Mouse (Mus musculus) forebrain, embryonic 14.5 days (tissue): ENCODE measurements at regions not wholly inside any gene's neighbourhood (a gene's known extent, or its start where the extent isn't known, plus 50 kb on each side); places are given as distances from the start of the nearest gene placed in this dataset.

Experiments
- ATAC-seq: fragments of 200-750 bp; cut with Nextera tagmentation; 2 replicates; pipeline ENCODE4 v1.8.0; 2017; ENCODE audit warnings: mild to moderate bottlenecking, moderate library complexity
- DNase-seq: peaks from one replicate; pipeline ENCODE4 v3.0.0-alpha.2; 2015; ENCODE audit warnings: low spot score
- H3K27ac ChIP-seq: fragments of 300-500 bp; sonication (generic); 2 replicates; pipeline ENCODE4 v1.5.1; 2014; ENCODE audit warnings: low read depth, mild to moderate bottlenecking, control low read depth, low read length, moderate library complexity
- H3K27me3 ChIP-seq: fragments of 300-500 bp; sonication (generic); replicated peaks from 2 replicates; pipeline ENCODE4 v1.6.1; 2014; ENCODE audit warnings: low read length, control low read depth, mixed read lengths; ENCODE audit not compliant: control insufficient read depth, insufficient read depth
- H3K36me3 ChIP-seq: fragments of 300-500 bp; sonication (generic); 2 replicates; pipeline ENCODE4 v1.6.1; 2014; ENCODE audit warnings: low read length, control low read depth; ENCODE audit not compliant: control insufficient read depth, insufficient read depth
- H3K4me1 ChIP-seq: fragments of 300-500 bp; sonication (generic); 2 replicates; pipeline ENCODE4 v1.6.1; 2014; ENCODE audit warnings: antibody characterized with exemption, low read length, control low read depth; ENCODE audit not compliant: control insufficient read depth, insufficient read depth
- H3K4me2 ChIP-seq: fragments of 300-500 bp; sonication (generic); 2 replicates; pipeline ENCODE4 v1.6.1; 2014; ENCODE audit warnings: mild to moderate bottlenecking, control low read depth, low read length
- H3K4me3 ChIP-seq: fragments of 300-500 bp; sonication (generic); 2 replicates; pipeline ENCODE4 v1.5.1; 2014; ENCODE audit warnings: low read depth, low read length, control low read depth
- H3K9ac ChIP-seq: fragments of 300-500 bp; sonication (generic); 2 replicates; pipeline ENCODE4 v1.6.1; 2014; ENCODE audit warnings: mild to moderate bottlenecking, low read length, control low read depth, moderate library complexity
- H3K9me3 ChIP-seq: fragments of 300-500 bp; sonication (generic); replicated peaks from 2 replicates; pipeline ENCODE4 v1.6.1; 2016; ENCODE audit warnings: low read length, control low read depth, mixed read lengths; ENCODE audit not compliant: control insufficient read depth
- WGBS: fragments of 180-500 bp; shearing (Covaris S2); extraction: QIAGEN DNeasy Blood & Tissue Kit; methylation state at CpG from one replicate; pipeline ENCODE4 v1.1.7; 2014; 5-methylcytosine and 5-hydroxymethylcytosine counted together

- Histone ChIP-seq H3K36me3 (no peaks in the 10 kb centered on the region), H3K27ac (no peak overlapping the region), H3K4me3 (no peak overlapping the region), H3K9ac (no peak overlapping the region), H3K9me3 (no peaks in the 10 kb centered on the region), H3K4me2 (no peak overlapping the region), H3K4me1 (no peaks in the 10 kb centered on the region), H3K27me3 (no peaks in the 10 kb centered on the region)
- WGBS, result 95% methylated on average over 2 of the region's 2 CpGs
- DNase-seq, result no peak
- no peak for ATAC-seq
These were observed 90.1 kb downstream of the Tmem200c start for GRCm38 (mm10) chr17:68916531-68916930.

- H3K27ac ChIP-seq, result no peak overlapping the region
- DNase-seq (no peak), ATAC-seq (no peak)
- no peak overlapping the region for H3K4me3 ChIP-seq
- no peak overlapping the region for H3K9ac ChIP-seq
- 89% methylated on average over 5 of the region's 5 CpGs for WGBS
- H3K27me3 ChIP-seq, result no peaks in the 10 kb centered on the region
- no peaks in the 10 kb centered on the region for H3K36me3 ChIP-seq
- no peaks in the 10 kb centered on the region for H3K4me1 ChIP-seq
- H3K4me2 ChIP-seq, result no peak overlapping the region
- H3K9me3 ChIP-seq, result no peaks in the 10 kb centered on the region
These were observed 91.8 kb downstream of the Tmem200c start for GRCm38 (mm10) chr17:68918228-68918627.

GRCm38 (mm10) chr17:68923271-68923670 lies 96.8 kb downstream of the Tmem200c start:
- no peaks in the 10 kb centered on the region for H3K4me1 ChIP-seq
- no peaks in the 10 kb centered on the region for H3K36me3 ChIP-seq
- no peak overlapping the region for H3K4me3 ChIP-seq
- H3K27me3 ChIP-seq, result no peaks in the 10 kb centered on the region
- H3K4me2 ChIP-seq, result no peak overlapping the region
- no peak overlapping the region for H3K27ac ChIP-seq
- no peaks in the 10 kb centered on the region for H3K9me3 ChIP-seq
- DNase-seq (no peak), ATAC-seq (no peak)
- 80% methylated on average over 5 of the region's 5 CpGs for WGBS
- no peak overlapping the region for H3K9ac ChIP-seq

DNA sequence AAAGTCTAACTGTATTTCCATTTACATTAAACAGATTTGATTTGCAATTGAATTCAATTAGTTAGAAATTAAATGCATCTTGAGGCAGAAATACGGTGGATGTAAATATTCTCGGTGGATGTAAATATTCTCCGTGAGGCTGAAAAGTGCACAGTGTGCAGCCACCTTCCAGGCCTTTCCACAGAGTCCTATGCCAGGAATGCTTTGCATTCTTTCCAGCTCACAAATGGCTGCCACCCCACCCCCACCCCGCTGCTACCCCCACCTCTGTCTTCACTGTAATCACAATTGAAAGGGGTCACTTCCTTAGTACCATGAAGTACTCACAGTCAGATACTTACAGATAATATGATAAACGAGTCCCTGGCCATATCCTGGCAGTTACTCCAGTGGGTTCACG lies 101.0 kb downstream of the Tmem200c start:
- no peak for ATAC-seq
- 76% methylated on average over 6 of the region's 6 CpGs for WGBS

GRCm38 (mm10) chr17:68928691-68929090 lies 102.3 kb downstream of the Tmem200c start:
- no peak for DNase-seq
- Histone ChIP-seq H3K4me2 (no peak overlapping the region), H3K27me3 (no peaks in the 10 kb centered on the region), H3K4me3 (no peak overlapping the region), H3K27ac (no peak overlapping the region), H3K9ac (no peak overlapping the region), H3K9me3 (no peaks in the 10 kb centered on the region), H3K4me1 (no peaks in the 10 kb centered on the region), H3K36me3 (no peaks in the 10 kb centered on the region)
- ATAC-seq, result no peak
- WGBS, result 60% methylated on average over 6 of the region's 6 CpGs

More for the DNA sequence above, 101.0 kb downstream of the Tmem200c start:
- Histone ChIP-seq H3K4me1 (no peaks in the 10 kb centered on the region), H3K36me3 (no peaks in the 10 kb centered on the region), H3K9me3 (no peaks in the 10 kb centered on the region), H3K4me2 (no peak overlapping the region), H3K4me3 (no peak overlapping the region), H3K9ac (no peak overlapping the region), H3K27me3 (no peaks in the 10 kb centered on the region), H3K27ac (no peak overlapping the region)
- no peak for DNase-seq

- no peak overlapping the region for H3K9ac ChIP-seq
- no peaks in the 10 kb centered on the region for H3K27me3 ChIP-seq
- H3K4me3 ChIP-seq, result no peak overlapping the region
- no peaks in the 10 kb centered on the region for H3K9me3 ChIP-seq
- H3K4me1 ChIP-seq, result no peaks in the 10 kb centered on the region
- no peak for ATAC-seq
- no peak for DNase-seq
- no peak overlapping the region for H3K27ac ChIP-seq
- H3K4me2 ChIP-seq, result no peak overlapping the region
- H3K36me3 ChIP-seq, result no peaks in the 10 kb centered on the region
- WGBS, result 93% methylated on average over 7 of the region's 7 CpGs
These were observed 106.8 kb downstream of the Tmem200c start for GRCm38 (mm10) chr17:68933265-68933664.

GRCm38 (mm10) chr17:68934066-68934465 lies 107.6 kb downstream of the Tmem200c start:
- Histone ChIP-seq H3K9ac (no peak overlapping the region), H3K4me1 (no peaks in the 10 kb centered on the region), H3K27me3 (no peaks in the 10 kb centered on the region), H3K4me3 (no peak overlapping the region), H3K9me3 (no peaks in the 10 kb centered on the region), H3K4me2 (no peak overlapping the region), H3K27ac (no peak overlapping the region), H3K36me3 (no peaks in the 10 kb centered on the region)
- DNase-seq, result no peak
- WGBS, result 87% methylated on average over 10 of the region's 10 CpGs
- ATAC-seq, result no peak

DNA sequence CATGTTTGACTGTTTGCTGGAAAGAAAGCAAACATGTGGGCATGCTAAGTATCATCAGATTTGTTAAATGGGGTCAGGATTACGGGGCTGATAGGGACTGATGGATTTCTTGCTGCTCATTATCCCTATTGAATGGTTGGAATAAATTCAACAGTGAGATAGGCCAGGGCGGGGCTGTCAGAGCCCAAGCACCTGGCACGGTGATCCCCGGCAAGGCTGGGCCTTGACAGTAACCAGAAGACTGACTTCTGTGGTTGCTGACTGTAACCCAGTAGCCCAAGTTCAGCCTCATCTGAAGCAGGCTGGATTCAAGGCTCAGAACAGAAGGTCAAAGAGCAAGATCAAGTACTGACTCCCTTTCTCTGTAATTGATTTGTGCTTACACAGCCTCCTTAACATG lies 109.6 kb downstream of the Tmem200c start:
- DNase-seq (peak; percentile 8), ATAC-seq (0 out of 2 replicates have a peak, but pooled peaks have one; percentile 46)
- WGBS, result 56% methylated on average over 4 of the region's 4 CpGs
- Histone ChIP-seq H3K9ac (no peak overlapping the region), H3K27ac (no peak overlapping the region), H3K36me3 (no peaks in the 10 kb centered on the region), H3K4me2 (no peak overlapping the region), H3K27me3 (no peaks in the 10 kb centered on the region), H3K4me1 (no peaks in the 10 kb centered on the region), H3K9me3 (no peaks in the 10 kb centered on the region), H3K4me3 (no peak overlapping the region)

GRCm38 (mm10) chr17:68956275-68956674 lies 119.2 kb upstream of the Epb41l3 start:
- Histone ChIP-seq H3K36me3 (no peaks in the 10 kb centered on the region), H3K4me1 (no peaks in the 10 kb centered on the region), H3K4me2 (no peak overlapping the region), H3K27me3 (no peaks in the 10 kb centered on the region), H3K4me3 (no peak overlapping the region), H3K9me3 (no peaks in the 10 kb centered on the region), H3K27ac (no peak overlapping the region), H3K9ac (no peak overlapping the region)
- WGBS, result 93% methylated on average over 2 of the region's 2 CpGs
- ATAC-seq (no peak), DNase-seq (no peak)
